Mouse (Mus musculus): ENCODE measurements around the gene Hs2st1. TPM values are rescaled to one million over a fixed set of nuclear protein-coding genes. Genes with fewer than 3 reads are reported as not detected.

Gene Hs2st1
- total RNA-seq, 2 experiments from 2014 or later, result 56.2 to 58.7 TPM

DNA sequence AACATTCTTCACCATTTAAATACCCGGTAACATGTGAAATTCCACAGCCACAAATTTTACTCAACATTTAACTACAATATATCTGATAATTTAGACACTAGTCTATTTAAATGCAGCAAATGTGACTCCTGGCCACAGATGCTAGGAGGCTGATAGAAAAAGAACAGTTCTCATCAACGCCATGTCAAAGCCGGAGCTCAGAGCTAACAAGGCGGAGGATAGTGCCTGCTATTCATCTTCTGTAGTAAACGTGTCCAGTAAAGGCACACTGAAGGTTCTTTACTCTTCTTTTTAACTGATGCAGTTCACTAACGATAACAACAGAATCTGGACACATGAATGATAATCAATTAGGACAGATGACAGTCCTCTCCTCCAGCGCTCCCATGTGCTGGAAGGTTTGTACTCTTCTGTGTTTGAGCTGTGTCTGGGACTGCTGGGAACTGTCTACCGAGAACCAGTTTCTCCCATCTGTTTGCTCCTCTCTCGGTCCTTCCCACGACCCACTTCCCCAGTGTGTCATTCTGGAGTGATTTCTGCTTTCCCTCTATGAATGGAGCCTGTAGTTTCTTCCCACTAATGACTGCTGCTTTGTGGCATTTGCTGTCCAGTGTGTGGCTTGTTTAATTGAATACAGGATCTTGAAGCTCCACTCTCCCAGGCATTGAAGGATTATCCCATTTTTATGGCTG, 50.3 kb downstream of the Hs2st1 start:
- no peak for DNase-seq (ENCODE audit: low spot score in 2 of 2)
- intact Hi-C loops (cut with DNase I), result no loop called here

- DNase-seq (ENCODE audit: low spot score in 2 of 2), result no peak
- intact Hi-C loops (cut with DNase I), result no loop called here
Measured at GRCm38 (mm10) chr3:144518917-144519316, 51.1 kb downstream of the Hs2st1 start.

- no peak for DNase-seq (ENCODE audit: low spot score in 2 of 2)
Measured at GRCm38 (mm10) chr3:144515286-144515685, 54.7 kb downstream of the Hs2st1 start.

GRCm38 (mm10) chr3:144514122-144514505, 55.9 kb downstream of the Hs2st1 start:
- intact Hi-C loops (cut with DNase I), result no loop called here

More at GRCm38 (mm10) chr3:144515286-144515685, 54.7 kb downstream of the Hs2st1 start:
- intact Hi-C loops (cut with DNase I), result no loop called here

DNA sequence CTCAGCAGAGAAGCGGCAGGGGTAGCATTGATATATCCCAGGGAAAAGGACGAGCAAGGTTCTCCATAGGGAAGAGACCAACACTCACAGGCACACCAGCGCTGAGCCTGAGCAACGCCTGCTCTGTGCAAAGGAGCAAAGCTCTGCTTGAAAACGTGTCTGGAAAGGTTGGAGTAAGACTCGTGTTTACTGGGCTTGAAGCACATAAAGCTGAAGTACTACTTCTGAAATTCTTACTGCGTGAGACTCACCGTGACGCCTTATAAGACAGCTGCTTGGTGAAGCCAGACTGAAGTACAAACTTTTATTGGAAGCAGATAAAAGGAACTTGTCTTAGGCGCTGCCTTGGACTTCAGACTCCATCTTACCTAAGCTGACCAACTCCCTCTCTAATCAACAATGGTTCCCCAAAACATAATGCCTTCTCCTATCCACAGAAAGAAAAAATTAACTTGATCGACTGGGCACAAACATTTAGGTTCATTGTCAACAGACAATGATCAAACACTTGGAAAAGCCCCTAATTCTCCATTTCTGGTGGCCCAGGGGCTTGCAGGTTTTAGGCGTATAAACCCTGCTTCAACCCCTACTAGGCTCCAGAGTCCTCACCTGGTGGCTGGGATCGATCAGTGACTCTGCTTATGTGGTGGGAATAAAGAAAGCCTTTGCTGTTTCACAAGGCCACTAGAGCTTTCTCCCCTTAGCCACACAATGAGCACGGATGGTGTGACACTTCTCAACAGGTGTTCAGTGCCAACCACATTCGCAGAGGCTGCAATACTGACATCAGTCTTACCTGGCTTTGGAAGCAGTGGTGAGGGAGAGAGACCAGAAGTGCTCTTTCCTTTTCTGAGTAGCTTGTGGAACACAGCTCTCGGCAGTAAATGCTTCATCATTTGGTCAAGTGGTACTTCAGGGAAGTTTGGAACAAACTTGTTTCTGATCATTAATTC, 56.5 kb downstream of the Hs2st1 start:
- intact Hi-C loops (cut with DNase I), result no loop called here
- no peak for DNase-seq (ENCODE audit: low spot score in 2 of 2)

More at GRCm38 (mm10) chr3:144514122-144514505, 55.9 kb downstream of the Hs2st1 start:
- no peak for DNase-seq (ENCODE audit: low spot score in 2 of 2)

- DNase-seq (ENCODE audit: low spot score in 2 of 2), result no peak
- intact Hi-C loops (cut with DNase I), result no loop called here
Measured at GRCm38 (mm10) chr3:144510724-144511123, 59.3 kb downstream of the Hs2st1 start.

DNA sequence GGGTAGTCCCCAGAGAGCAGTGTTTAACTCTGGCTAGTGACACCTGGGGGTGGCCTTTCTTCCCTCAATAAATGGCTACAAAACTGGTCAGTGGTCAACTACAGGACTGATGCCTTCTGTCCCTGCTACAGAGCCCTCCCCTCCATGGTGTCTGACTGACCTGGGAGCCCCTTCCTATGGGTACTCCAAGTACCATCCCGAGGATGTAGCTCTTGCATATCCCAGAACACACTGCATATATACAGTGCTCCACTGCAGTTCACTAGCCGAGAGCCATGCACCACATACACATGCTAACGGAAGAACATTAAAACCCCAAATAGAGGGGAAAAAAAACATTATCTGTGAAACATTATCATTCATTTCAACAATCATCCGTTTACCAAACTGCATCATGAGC, 61.6 kb downstream of the Hs2st1 start:
- intact Hi-C loops (cut with DNase I), result no loop called here
- DNase-seq (ENCODE audit: low spot score in 2 of 2), result no peak

DNA sequence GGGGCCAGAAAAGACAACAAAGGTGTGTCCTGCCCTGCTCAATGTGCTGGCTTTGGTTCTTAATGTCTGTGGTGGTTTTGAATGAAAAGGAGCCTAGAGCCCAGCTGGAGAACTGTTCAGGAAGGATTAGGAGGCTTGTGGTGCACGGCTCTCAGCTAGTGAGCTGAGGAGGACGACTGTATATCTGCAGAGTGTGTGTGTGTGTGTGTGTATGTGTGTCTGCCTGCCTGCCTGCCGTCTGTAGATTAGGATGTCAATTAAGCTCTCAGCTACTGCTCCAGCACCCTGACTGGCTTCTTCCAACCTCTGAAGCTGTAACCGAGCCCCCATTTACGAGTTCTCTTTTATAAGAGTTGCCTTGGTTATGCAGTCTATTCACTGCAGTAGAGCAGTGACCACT, 62.1 kb downstream of the Hs2st1 start:
- no peak for DNase-seq (ENCODE audit: low spot score in 2 of 2)
- intact Hi-C loops (cut with DNase I), result no loop called here

DNA sequence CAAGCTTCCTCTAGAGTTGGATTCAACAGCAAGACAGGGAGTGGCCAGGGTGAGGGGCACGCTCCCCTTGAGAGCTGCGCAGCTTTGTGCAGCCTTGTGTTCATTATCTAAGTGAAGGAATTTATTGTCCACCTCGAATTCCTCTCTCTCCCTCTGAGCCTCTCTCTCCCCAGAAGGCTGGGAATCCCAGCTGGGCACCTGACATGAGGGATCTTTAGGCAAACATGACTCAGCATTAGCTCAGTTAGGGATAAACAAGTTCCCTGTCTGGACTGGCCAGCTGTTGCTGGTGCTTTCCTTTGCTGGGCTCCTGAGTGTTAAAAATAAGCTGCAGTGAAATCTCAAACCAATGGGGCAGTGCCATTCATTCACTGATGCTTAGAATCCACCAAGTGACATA, 63.8 kb downstream of the Hs2st1 start:
- intact Hi-C loops (cut with DNase I), result no loop called here
- no peak for DNase-seq (ENCODE audit: low spot score in 2 of 2)

- no peak for DNase-seq (ENCODE audit: low spot score in 2 of 2)
- intact Hi-C loops (cut with DNase I), result no loop called here
Measured at GRCm38 (mm10) chr3:144501930-144502329, 68.1 kb downstream of the Hs2st1 start.

GRCm38 (mm10) chr3:144496762-144497161, 73.2 kb downstream of the Hs2st1 start:
- DNase-seq (ENCODE audit: low spot score in 2 of 2), result no peak
- intact Hi-C loops (cut with DNase I), result no loop called here

DNA sequence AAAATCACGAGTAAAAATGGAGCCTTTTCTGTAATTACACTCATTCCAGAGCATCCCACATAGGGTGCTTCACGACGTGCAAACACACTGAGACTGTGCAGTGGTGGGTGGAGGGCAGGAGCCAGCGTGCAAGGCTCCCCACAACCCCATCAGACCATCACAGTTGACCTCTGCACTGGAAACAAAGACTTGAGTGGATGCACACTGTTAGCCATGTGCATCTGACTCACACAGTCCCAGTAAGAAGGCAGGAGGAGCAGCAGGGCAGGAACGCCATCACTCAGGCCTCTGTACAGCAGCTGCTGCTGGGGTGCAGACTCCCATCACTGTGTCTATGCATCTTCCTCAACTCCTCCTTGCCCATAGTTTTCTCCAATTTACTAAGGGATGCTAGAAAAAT, 75.1 kb downstream of the Hs2st1 start:
- DNase-seq (ENCODE audit: low spot score in 2 of 2), result no peak
- intact Hi-C loops (cut with DNase I), result no loop called here

DNA sequence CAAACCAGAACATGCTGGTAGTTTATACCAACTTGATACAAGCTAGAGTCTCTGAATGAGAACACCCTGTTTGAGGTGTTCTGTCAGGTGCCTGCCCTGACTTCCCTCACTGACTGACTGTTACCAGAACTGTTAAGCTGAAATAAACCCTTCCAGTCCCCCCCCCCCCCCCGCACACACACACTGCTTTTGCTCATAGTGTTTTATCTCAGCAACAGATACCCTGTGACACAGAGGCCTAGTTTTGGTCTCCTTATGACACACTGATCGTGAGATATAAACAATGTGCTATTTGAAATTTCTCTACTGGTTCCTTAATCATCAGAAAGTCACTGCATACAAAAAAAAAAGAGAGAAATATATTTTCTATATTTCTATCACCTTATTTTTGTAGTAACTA, 81.2 kb downstream of the Hs2st1 start:
- no peak for DNase-seq (ENCODE audit: low spot score in 2 of 2)
- intact Hi-C loops (cut with DNase I), result no loop called here

GRCm38 (mm10) chr3:144480595-144480994, 89.4 kb downstream of the Hs2st1 start:
- no peak for DNase-seq (ENCODE audit: low spot score in 2 of 2)
- intact Hi-C loops (cut with DNase I), result no loop called here

DNA sequence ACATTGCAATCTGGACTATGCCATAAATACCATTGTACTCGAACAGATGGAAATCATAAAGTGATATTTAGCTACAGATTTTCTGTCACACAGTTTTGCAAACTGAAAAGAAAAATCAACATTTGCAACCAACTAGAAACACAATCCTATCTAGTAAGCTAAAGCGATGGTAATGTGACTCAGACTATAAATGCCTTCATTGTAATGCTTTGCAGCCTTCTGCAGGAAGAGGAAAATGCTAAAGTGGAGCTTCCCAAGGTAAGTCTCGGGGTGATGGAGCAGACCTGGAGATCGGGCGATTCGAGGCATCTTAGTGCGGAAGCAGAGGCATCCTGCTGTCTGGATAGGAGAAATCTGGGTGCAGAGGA, 91.6 kb downstream of the Hs2st1 start:
- DNase-seq (ENCODE audit: low spot score in 2 of 2), result no peak
- intact Hi-C loops (cut with DNase I), result no loop called here

- DNase-seq (ENCODE audit: low spot score in 2 of 2), result no peak
- intact Hi-C loops (cut with DNase I), result no loop called here
Measured at GRCm38 (mm10) chr3:144477707-144478426, 92.1 kb downstream of the Hs2st1 start.

DNA sequence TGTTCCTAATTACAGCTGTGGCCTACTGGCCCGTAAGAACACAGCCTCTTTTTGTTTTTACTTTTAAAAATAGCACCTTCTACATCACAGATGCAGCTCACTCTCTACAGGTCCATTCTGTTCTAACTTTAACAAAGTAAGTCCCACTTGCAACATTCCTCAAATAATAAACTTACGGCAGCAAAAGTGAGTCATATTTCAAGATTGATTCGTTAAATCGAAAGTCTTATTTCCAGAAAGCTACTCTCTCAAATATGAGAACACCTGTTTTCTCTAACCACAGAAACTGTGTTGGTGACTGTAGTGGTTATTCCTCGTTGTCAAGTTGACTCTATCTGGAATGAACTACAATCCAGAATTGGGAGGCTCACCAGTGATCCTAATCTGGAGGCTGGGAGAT, 94.1 kb downstream of the Hs2st1 start:
- intact Hi-C loops (cut with DNase I), result no loop called here
- DNase-seq (ENCODE audit: low spot score in 2 of 2), result no peak

- DNase-seq (ENCODE audit: low spot score in 2 of 2), result no peak
- intact Hi-C loops (cut with DNase I), result no loop called here
Measured at GRCm38 (mm10) chr3:144474726-144475125, 95.3 kb downstream of the Hs2st1 start.

GRCm38 (mm10) chr3:144471954-144472353, 98.0 kb downstream of the Hs2st1 start:
- no peak for DNase-seq (ENCODE audit: low spot score in 2 of 2)
- intact Hi-C loops (cut with DNase I), result no loop called here

DNA sequence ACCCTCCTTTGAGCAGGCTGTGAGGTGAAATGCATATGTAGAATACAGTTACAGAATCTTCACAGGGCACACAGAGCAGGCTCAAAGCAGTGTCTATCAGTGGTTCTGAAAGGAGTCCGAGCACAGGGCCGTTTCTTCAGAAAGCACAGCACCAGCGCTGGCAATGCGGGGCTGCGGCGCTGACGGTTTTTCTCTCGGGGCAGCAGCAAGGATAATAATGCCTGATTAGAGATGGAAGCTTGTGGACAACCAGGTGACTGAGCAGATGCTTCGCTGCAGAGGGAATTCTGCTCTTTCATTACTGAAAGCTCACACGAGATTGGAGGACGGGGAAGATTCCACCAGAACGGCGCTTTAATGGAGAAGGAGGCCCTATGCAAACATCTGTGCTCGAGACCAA, 99.1 kb downstream of the Hs2st1 start:
- DNase-seq (ENCODE audit: low spot score in 2 of 2), result no peak
- intact Hi-C loops (cut with DNase I), result no loop called here

Measured in left cerebral cortex, postnatal 36 days (tissue).